Mouse (Mus musculus): ENCODE measurements at regions not wholly inside any gene's neighbourhood (a gene's known extent, or its start where the extent isn't known, plus 50 kb on each side); places are given as distances from the start of the nearest gene placed in this dataset.

GRCm38 (mm10) chr16:48126797-48127196, 156.7 kb upstream of the Dppa4 start:
- Histone ChIP-seq H3K36me3 (replicated peaks) (no peaks in the 10 kb centered on the region), H3K27ac (replicated peaks) (no peak overlapping the region), H3K27me3 (replicated peaks; ENCODE audit: low read depth, poor library complexity, severe bottlenecking) (no peaks in the 10 kb centered on the region), H3K4me1 (no peaks in the 10 kb centered on the region), H3K9me3 (no peaks in the 10 kb centered on the region), H3K4me3 (no peak overlapping the region)
- WGBS = 87% methylated on average over 6 of the region's 6 CpGs
- no peak for DNase-seq (ENCODE audit: low spot score)

- no peak overlapping the region for H3K27ac ChIP-seq (replicated peaks)
- no peak overlapping the region for H3K4me3 ChIP-seq
- DNase-seq (ENCODE audit: low spot score) = no peak
- no peaks in the 10 kb centered on the region for H3K4me1 ChIP-seq
- H3K9me3 ChIP-seq = no peaks in the 10 kb centered on the region
- H3K36me3 ChIP-seq (replicated peaks) = no peaks in the 10 kb centered on the region
- H3K27me3 ChIP-seq (replicated peaks; ENCODE audit: low read depth, poor library complexity, severe bottlenecking) = no peaks in the 10 kb centered on the region
These were observed 156.2 kb upstream of the Dppa4 start for GRCm38 (mm10) chr16:48127338-48127737.

- DNase-seq (ENCODE audit: low spot score) = no peak
- Histone ChIP-seq H3K36me3 (replicated peaks) (no peaks in the 10 kb centered on the region), H3K4me3 (no peak overlapping the region), H3K27ac (replicated peaks) (no peak overlapping the region), H3K9me3 (no peaks in the 10 kb centered on the region), H3K4me1 (no peaks in the 10 kb centered on the region), H3K27me3 (replicated peaks; ENCODE audit: low read depth, poor library complexity, severe bottlenecking) (no peaks in the 10 kb centered on the region)
- 95% methylated on average over 8 of the region's 8 CpGs for WGBS
These were observed 128.2 kb upstream of the Dppa4 start for GRCm38 (mm10) chr16:48155355-48155754.

- Histone ChIP-seq H3K36me3 (replicated peaks) (no peaks in the 10 kb centered on the region), H3K4me1 (no peaks in the 10 kb centered on the region), H3K4me3 (no peak overlapping the region), H3K9me3 (no peaks in the 10 kb centered on the region), H3K27ac (replicated peaks) (no peak overlapping the region), H3K27me3 (replicated peaks; ENCODE audit: low read depth, poor library complexity, severe bottlenecking) (no peaks in the 10 kb centered on the region)
- 75% methylated on average over 12 of the region's 12 CpGs for WGBS
- peak; percentile 8 for DNase-seq (ENCODE audit: low spot score)
These were observed 93.1 kb upstream of the Dppa4 start for GRCm38 (mm10) chr16:48190399-48190798.

- H3K4me3 ChIP-seq = no peak overlapping the region
- H3K4me1 ChIP-seq = no peaks in the 10 kb centered on the region
- no peaks in the 10 kb centered on the region for H3K9me3 ChIP-seq
- DNase-seq (ENCODE audit: low spot score) = no peak
- WGBS = 87% methylated on average over 3 of the region's 3 CpGs
- no peaks in the 10 kb centered on the region for H3K27me3 ChIP-seq (replicated peaks; ENCODE audit: low read depth, poor library complexity, severe bottlenecking)
- H3K36me3 ChIP-seq (replicated peaks) = no peaks in the 10 kb centered on the region
- no peak overlapping the region for H3K27ac ChIP-seq (replicated peaks)
These were observed 91.3 kb upstream of the Dppa4 start for GRCm38 (mm10) chr16:48192197-48192596.

GRCm38 (mm10) chr16:48214976-48215375, 68.6 kb upstream of the Dppa4 start:
- Histone ChIP-seq H3K4me1 (no peaks in the 10 kb centered on the region), H3K9me3 (no peaks in the 10 kb centered on the region), H3K27me3 (replicated peaks; ENCODE audit: low read depth, poor library complexity, severe bottlenecking) (no peaks in the 10 kb centered on the region), H3K4me3 (no peak overlapping the region), H3K36me3 (replicated peaks) (no peaks in the 10 kb centered on the region), H3K27ac (replicated peaks) (no peak overlapping the region)
- DNase-seq (ENCODE audit: low spot score) = no peak

Data from embryonic facial prominence, embryonic 10.5 days (tissue).